In genomic region chr10:82768901-82769300, GRCm38 (mm10) we compare ENCODE assay signal across 16 mouse cellular contexts. TPM values are rescaled to one million over a fixed set of nuclear protein-coding genes. Genes with fewer than 3 reads are reported as not detected.
A peak's percentile ranks its signal among the peaks of the same experiment; 100 is the strongest.
DNase-seq lines count a peak whose midpoint lies in the region; ATAC-seq and TF ChIP-seq lines count a peak whose summit lies in the region.
"Had no signal": no experiment of that assay in that cellular context is flagged by ENCODE, and none has a peak within 500 bp of the region (broad histone marks: within the 10 kb centered on the region; RNA-seq: fewer than 3 reads in every experiment).

No protein-coding gene starts in this region.

- 25% methylated on average over 9 of the region's 9 CpGs for WGBS in intestine, embryonic 14.5 days
- WGBS in intestine, postnatal 0 days: 34% methylated on average over 9 of the region's 9 CpGs
- WGBS in midbrain, postnatal 0 days: 32% methylated on average over 9 of the region's 9 CpGs
- WGBS in midbrain, embryonic 10.5 days: 19% methylated on average over 9 of the region's 9 CpGs
- WGBS in stomach, postnatal 0 days: 37% methylated on average over 9 of the region's 9 CpGs

- no peaks in the 10 kb centered on the region for H3K27me3 ChIP-seq in intestine, embryonic 14.5 days (replicated peaks; ENCODE audit: control insufficient read depth, insufficient read depth, low read length)
- no peaks in the 10 kb centered on the region for H3K27me3 ChIP-seq in intestine, postnatal 0 days (replicated peaks; ENCODE audit: control insufficient read depth, insufficient read depth, low read length)
- no peaks in the 10 kb centered on the region for H3K27me3 ChIP-seq in midbrain, postnatal 0 days (ENCODE audit: insufficient read depth, low read length)
- no peaks in the 10 kb centered on the region; the same call in 1 of the 2 replicates for H3K27me3 ChIP-seq in midbrain, embryonic 10.5 days (ENCODE audit: low read depth, poor library complexity, severe bottlenecking)
- H3K27me3 ChIP-seq in stomach, postnatal 0 days (ENCODE audit: control insufficient read depth, insufficient read depth, low read length): no peaks in the 10 kb centered on the region
- H3K27me3 ChIP-seq: forebrain, embryonic 12.5 days; heart, embryonic 15.5 days; midbrain, embryonic 12.5 days had no signal

- 0 out of 2 replicates have a peak, but pooled peaks cover 2% of the 10 kb centered on the region for H3K4me1 ChIP-seq in intestine, embryonic 14.5 days (replicated peaks; ENCODE audit: control insufficient read depth, insufficient read depth, low read length)
- H3K4me1 ChIP-seq in intestine, postnatal 0 days (replicated peaks; ENCODE audit: control insufficient read depth, insufficient read depth, low read length): no peaks in the 10 kb centered on the region
- H3K4me1 ChIP-seq in midbrain, postnatal 0 days (ENCODE audit: insufficient read depth, low read length): no peaks in the 10 kb centered on the region
- H3K4me1 ChIP-seq in midbrain, embryonic 10.5 days: peaks cover 13% of the 10 kb centered on the region
- H3K4me1 ChIP-seq in stomach, postnatal 0 days (replicated peaks; ENCODE audit: control insufficient read depth, insufficient read depth): no peaks in the 10 kb centered on the region

- TF ChIP-seq EP300 in stomach, postnatal 0 days (optimal IDR thresholded peaks at IDR 0.05): no peak

- no peak for DNase-seq in intestine, embryonic 14.5 days (ENCODE audit: low spot score)
- DNase-seq in midbrain, postnatal 0 days (ENCODE audit: low spot score): peak; percentile 14
- no peak for DNase-seq in midbrain, embryonic 10.5 days (ENCODE audit: low spot score)
- peak; percentile 99 for DNase-seq in ZHBTc4 (ENCODE audit: low read depth, low spot score)
- no peak for DNase-seq in stomach, postnatal 0 days (ENCODE audit: low spot score)
- no peak for DNase-seq in frontal cortex, postnatal 14 days (ENCODE audit: low spot score in 2 of 2)
- DNase-seq: cerebellum, postnatal 25 days; heart, adult 11 months; lung, postnatal 14 days; right cerebral cortex, postnatal 4 days; thymus, adult 2 months had no signal

- 0 out of 2 replicates have a peak, but pooled peaks have one; percentile 17 for ATAC-seq in intestine, embryonic 14.5 days (replicated peaks; ENCODE audit: low FRiP score, low TSS enrichment, low read depth)
- ATAC-seq in intestine, postnatal 0 days: no peak
- ATAC-seq in midbrain, postnatal 0 days (ENCODE audit: low FRiP score): no peak
- peak; percentile 10; the same call in 1 of the 2 replicates for ATAC-seq in stomach, postnatal 0 days (ENCODE audit: low FRiP score, low TSS enrichment)

- TF ChIP-seq CTCF in intestine, postnatal 0 days (IDR thresholded peaks at IDR 0.05; ENCODE audit: low read depth): no peak
- no peak for TF ChIP-seq CTCF in midbrain, postnatal 0 days (IDR thresholded peaks at IDR 0.05)
- no peak for TF ChIP-seq CTCF in stomach, postnatal 0 days (IDR thresholded peaks at IDR 0.05; ENCODE audit: low read depth)

- H3K36me3 ChIP-seq in intestine, embryonic 14.5 days (ENCODE audit: control insufficient read depth, insufficient read depth, low read length): no peaks in the 10 kb centered on the region
- H3K36me3 ChIP-seq in intestine, postnatal 0 days (ENCODE audit: control insufficient read depth, insufficient read depth): no peaks in the 10 kb centered on the region
- no peaks in the 10 kb centered on the region for H3K36me3 ChIP-seq in midbrain, postnatal 0 days (ENCODE audit: insufficient read depth, low read length)
- no peaks in the 10 kb centered on the region for H3K36me3 ChIP-seq in midbrain, embryonic 10.5 days
- no peaks in the 10 kb centered on the region for H3K36me3 ChIP-seq in stomach, postnatal 0 days (ENCODE audit: control insufficient read depth, insufficient read depth, low read length)
- H3K36me3 ChIP-seq: forebrain, embryonic 12.5 days; heart, embryonic 15.5 days; midbrain, embryonic 12.5 days had no signal

- no peak overlapping the region for H3K4me3 ChIP-seq in intestine, embryonic 14.5 days (ENCODE audit: low read depth, low read length)
- H3K4me3 ChIP-seq in intestine, postnatal 0 days (ENCODE audit: low read depth, low read length): no peak overlapping the region
- no peak overlapping the region for H3K4me3 ChIP-seq in midbrain, postnatal 0 days (ENCODE audit: low read depth, low read length)
- no peak overlapping the region for H3K4me3 ChIP-seq in midbrain, embryonic 10.5 days
- H3K4me3 ChIP-seq in stomach, postnatal 0 days (ENCODE audit: low read depth, low read length): no peak overlapping the region
- H3K4me3 ChIP-seq: forebrain, embryonic 12.5 days; heart, embryonic 15.5 days; midbrain, embryonic 12.5 days had no signal

- no peak overlapping the region for H3K4me2 ChIP-seq in intestine, embryonic 14.5 days (ENCODE audit: low read length)
- H3K4me2 ChIP-seq in intestine, postnatal 0 days (replicated peaks; ENCODE audit: low read depth): no peak overlapping the region
- no peak overlapping the region for H3K4me2 ChIP-seq in midbrain, postnatal 0 days (ENCODE audit: low read depth, low read length, poor library complexity, severe bottlenecking)
- H3K4me2 ChIP-seq in stomach, postnatal 0 days (replicated peaks; ENCODE audit: low read depth): no peak overlapping the region
- H3K4me2 ChIP-seq: forebrain, embryonic 12.5 days; heart, embryonic 15.5 days; midbrain, embryonic 12.5 days had no signal

- H3K27ac ChIP-seq in intestine, embryonic 14.5 days (ENCODE audit: low read depth): no peak overlapping the region
- H3K27ac ChIP-seq in intestine, postnatal 0 days (ENCODE audit: low read depth, low read length): no peak overlapping the region
- H3K27ac ChIP-seq in midbrain, postnatal 0 days (ENCODE audit: low read depth, low read length): no peak overlapping the region
- no peak overlapping the region for H3K27ac ChIP-seq in midbrain, embryonic 10.5 days (replicated peaks)
- H3K27ac ChIP-seq in stomach, postnatal 0 days (replicated peaks): no peak overlapping the region
- H3K27ac ChIP-seq: forebrain, embryonic 12.5 days; heart, embryonic 15.5 days; liver, embryonic 14.5 days; midbrain, embryonic 12.5 days had no signal

- no peaks in the 10 kb centered on the region for H3K9me3 ChIP-seq in intestine, embryonic 14.5 days (ENCODE audit: control insufficient read depth, low read length)
- no peaks in the 10 kb centered on the region for H3K9me3 ChIP-seq in intestine, postnatal 0 days (ENCODE audit: control insufficient read depth)
- no peaks in the 10 kb centered on the region for H3K9me3 ChIP-seq in midbrain, postnatal 0 days (ENCODE audit: low read length)
- H3K9me3 ChIP-seq in midbrain, embryonic 10.5 days (replicated peaks): no peaks in the 10 kb centered on the region
- H3K9me3 ChIP-seq in stomach, postnatal 0 days (ENCODE audit: control insufficient read depth, low read length): no peaks in the 10 kb centered on the region
- H3K9me3 ChIP-seq: forebrain, embryonic 12.5 days; heart, embryonic 15.5 days had no signal

- no peak overlapping the region for H3K9ac ChIP-seq in intestine, embryonic 14.5 days (ENCODE audit: low read length)
- no peak overlapping the region for H3K9ac ChIP-seq in intestine, postnatal 0 days (ENCODE audit: low read depth, low read length)
- no peak overlapping the region for H3K9ac ChIP-seq in midbrain, postnatal 0 days (replicated peaks; ENCODE audit: low read length, poor library complexity, severe bottlenecking)
- no peak overlapping the region for H3K9ac ChIP-seq in stomach, postnatal 0 days (ENCODE audit: low read length)
- H3K9ac ChIP-seq: forebrain, embryonic 12.5 days; heart, embryonic 15.5 days; liver, embryonic 14.5 days; midbrain, embryonic 12.5 days had no signal

RNA-seq across cellular contexts. Expression of gene Nfyb, which starts 5.0 kb away (rescaled TPM):
- 42.8 and 42.9 TPM in 2 replicates for polyA plus RNA-seq in intestine, embryonic 14.5 days (2014; fragmentation: Nextera tagmentation; extraction: Ambion mirVana)
- 19.8 and 20.2 TPM in 2 replicates for polyA plus RNA-seq in intestine, postnatal 0 days (2015; fragmentation: Nextera tagmentation; extraction: Ambion mirVana)
- total RNA-seq in midbrain, postnatal 0 days (2014; rRNA removed): 40.8 and 44.0 TPM in 2 replicates
- 24.1 and 26.5 TPM in 2 replicates for polyA plus RNA-seq in midbrain, postnatal 0 days (2015; fragmentation: Nextera tagmentation; extraction: Ambion mirVana)
- 60.7 and 61.1 TPM in 2 replicates for polyA plus RNA-seq in midbrain, embryonic 10.5 days (2016; fragmentation: Nextera tagmentation; extraction: Ambion mirVana)
- polyA plus RNA-seq in stomach, postnatal 0 days (2015; fragmentation: Nextera tagmentation; extraction: Ambion mirVana): 20.3 and 23.8 TPM in 2 replicates

Comparison
In these comparisons a context has a peak if more than half of its experiments do, and no peak if none do; other contexts are left out.
1. ATAC-seq: peak in intestine, embryonic 14.5 days (single experiment) and stomach, postnatal 0 days (single experiment); none in intestine, postnatal 0 days (single experiment) and midbrain, postnatal 0 days (single experiment).
2. DNase-seq: peak in midbrain, postnatal 0 days (single experiment) and ZHBTc4 (single experiment); none in intestine, embryonic 14.5 days (single experiment), midbrain, embryonic 10.5 days (single experiment), stomach, postnatal 0 days (single experiment) and frontal cortex, postnatal 14 days (0 of 2).